Mouse (Mus musculus): ENCODE data around the gene Cfdp1.
A peak's percentile ranks its signal among the peaks of the same experiment; 100 is the strongest.

The Cfdp1 gene

GRCm38 (mm10) chr8:111765616-111766015 lies 88.5 kb downstream of the Cfdp1 start:
- no peak for DNase-seq

GRCm38 (mm10) chr8:111765096-111765495 lies 89.0 kb downstream of the Cfdp1 start:
- no peak for DNase-seq

GRCm38 (mm10) chr8:111760708-111761107 lies 93.4 kb downstream of the Cfdp1 start:
- DNase-seq: no peak

GRCm38 (mm10) chr8:111758817-111759216 lies 95.3 kb downstream of the Cfdp1 start:
- no peak for DNase-seq

GRCm38 (mm10) chr8:111757599-111757998 lies 96.5 kb downstream of the Cfdp1 start:
- DNase-seq: no peak

- peak; percentile 72 for DNase-seq
Measured at GRCm38 (mm10) chr8:111754736-111755135, 99.4 kb downstream of the Cfdp1 start.

GRCm38 (mm10) chr8:111754088-111754487 lies 100.0 kb downstream of the Cfdp1 start:
- DNase-seq: peak; percentile 61

- no peak for DNase-seq
Measured at GRCm38 (mm10) chr8:111748766-111749165, 105.3 kb downstream of the Cfdp1 start.

- peak; percentile 18 for DNase-seq
Measured at GRCm38 (mm10) chr8:111747866-111748649, 106.0 kb downstream of the Cfdp1 start.

- peak; percentile 37 for DNase-seq
Measured at GRCm38 (mm10) chr8:111746582-111747465, 107.3 kb downstream of the Cfdp1 start.

GRCm38 (mm10) chr8:111745591-111746418 lies 108.3 kb downstream of the Cfdp1 start:
- DNase-seq: peak; percentile 93

GRCm38 (mm10) chr8:111745086-111745485 lies 109.0 kb downstream of the Cfdp1 start:
- DNase-seq: peak; percentile 11

GRCm38 (mm10) chr8:111743792-111744696 lies 110.0 kb downstream of the Cfdp1 start, which contains the start of gene Bcar1:
Bcar1 (minus strand) TSS chr8:111743809.
- DNase-seq: peak; percentile 80

GRCm38 (mm10) chr8:111743101-111743791 lies 110.8 kb downstream of the Cfdp1 start:
- DNase-seq: peak; percentile 49

- peak; percentile 91 for DNase-seq
Measured at GRCm38 (mm10) chr8:111742261-111743037, 111.6 kb downstream of the Cfdp1 start.

- peak; percentile 53 for DNase-seq
Measured at GRCm38 (mm10) chr8:111741556-111741955, 112.5 kb downstream of the Cfdp1 start.

- peak; percentile 70 for DNase-seq
Measured at GRCm38 (mm10) chr8:111740994-111741393, 113.1 kb downstream of the Cfdp1 start.

- DNase-seq: peak; percentile 87
Measured at GRCm38 (mm10) chr8:111740301-111740711, 113.8 kb downstream of the Cfdp1 start.

GRCm38 (mm10) chr8:111739604-111740003 lies 114.5 kb downstream of the Cfdp1 start:
- peak; percentile 34 for DNase-seq

- peak; percentile 66 for DNase-seq
Measured at GRCm38 (mm10) chr8:111738867-111739266, 115.2 kb downstream of the Cfdp1 start.
